Mouse (Mus musculus) kidney, embryonic 15.5 days (tissue): ENCODE results near the gene Fig4. TPM values are rescaled to one million over a fixed set of nuclear protein-coding genes. Genes with fewer than 3 reads are reported as not detected.

Experiments used
- ATAC-seq: fragments of 200-750 bp; cut with Nextera tagmentation; replicated peaks from 2 replicates; pipeline ENCODE4 v1.8.0; 2017; ENCODE audit warnings: moderate TSS enrichment; ENCODE audit not compliant: low FRiP score
- H3K27ac ChIP-seq: fragments of 300-500 bp; sonication (generic); 2 replicates; pipeline ENCODE4 v1.5.1; 2015; ENCODE audit warnings: mild to moderate bottlenecking, inconsistent platforms
- H3K27me3 ChIP-seq: fragments of 300-500 bp; sonication (generic); 2 replicates; pipeline ENCODE4 v1.6.1; 2015; ENCODE audit warnings: inconsistent platforms
- H3K36me3 ChIP-seq: fragments of 300-500 bp; sonication (generic); 2 replicates; pipeline ENCODE4 v1.6.1; 2015; ENCODE audit warnings: inconsistent platforms
- H3K4me1 ChIP-seq: fragments of 300-500 bp; sonication (generic); 2 replicates; pipeline ENCODE4 v1.6.1; 2015; ENCODE audit warnings: inconsistent platforms
- H3K4me2 ChIP-seq: fragments of 300-500 bp; sonication (generic); 2 replicates; pipeline ENCODE4 v1.6.1; 2015; ENCODE audit warnings: moderate library complexity, mild to moderate bottlenecking, inconsistent platforms
- H3K4me3 ChIP-seq: fragments of 300-500 bp; sonication (generic); replicated peaks from 2 replicates; pipeline ENCODE4 v1.5.1; 2015; ENCODE audit warnings: mild to moderate bottlenecking, inconsistent platforms
- H3K9ac ChIP-seq: fragments of 300-500 bp; sonication (generic); 2 replicates; pipeline ENCODE4 v1.6.1; 2015; ENCODE audit warnings: mild to moderate bottlenecking, inconsistent platforms
- H3K9me3 ChIP-seq: fragments of 300-500 bp; sonication (generic); replicated peaks from 2 replicates; pipeline ENCODE4 v1.6.1; 2016; ENCODE audit warnings: inconsistent platforms
- WGBS: fragments of 180-500 bp; shearing (Covaris S2); methylation state at CpG from one replicate; pipeline ENCODE4 v1.1.7; 2015; ENCODE audit warnings: mixed read lengths; 5-methylcytosine and 5-hydroxymethylcytosine counted together
- polyA plus RNA-seq: library from polyadenylated mRNA; unstranded; fragments of >200 nt; fragmentation: Nextera tagmentation; extraction: Ambion mirVana; gene quantifications from 2 replicates; pipeline ENCODE4 v1.2.1, GENCODE M21; 2015

Fig4 gene
- polyA plus RNA-seq, 1 experiment from 2014 or later: 17.5 TPM

DNA sequence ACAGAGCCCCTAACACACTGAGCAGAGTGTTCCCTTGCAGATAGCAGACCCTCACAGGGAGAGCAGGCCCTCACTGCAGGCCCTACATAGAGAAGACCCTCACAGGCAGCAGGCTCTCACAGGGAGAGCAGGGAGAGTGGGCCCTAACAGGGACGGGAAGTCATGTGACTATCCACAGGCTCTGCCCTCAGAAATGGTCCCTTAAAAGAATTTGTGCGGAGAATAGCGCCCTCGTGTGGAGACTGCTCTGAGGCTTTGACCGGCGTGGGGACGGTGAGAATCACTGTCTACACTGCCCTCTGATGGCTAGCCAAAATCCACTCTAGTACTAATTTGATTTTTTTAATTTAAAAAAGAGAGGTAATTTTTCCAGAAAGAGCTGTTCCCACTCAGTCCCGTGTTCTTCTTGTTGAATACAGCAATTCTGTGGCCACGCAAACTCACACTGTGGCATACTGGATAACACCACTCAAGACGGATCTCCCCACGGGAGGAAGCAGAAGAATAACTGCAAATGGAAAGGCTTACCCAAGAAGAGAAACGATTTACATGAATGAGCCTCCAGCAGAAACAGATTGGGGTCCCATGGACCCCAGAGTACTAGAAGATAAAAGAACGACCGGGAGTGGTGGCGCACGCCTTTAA, 14.2 kb downstream of the Fig4 start:
- peak; percentile 91 for ATAC-seq
- Histone ChIP-seq H3K27ac (no peak overlapping the region), H3K9me3 (no peaks in the 10 kb centered on the region)

DNA sequence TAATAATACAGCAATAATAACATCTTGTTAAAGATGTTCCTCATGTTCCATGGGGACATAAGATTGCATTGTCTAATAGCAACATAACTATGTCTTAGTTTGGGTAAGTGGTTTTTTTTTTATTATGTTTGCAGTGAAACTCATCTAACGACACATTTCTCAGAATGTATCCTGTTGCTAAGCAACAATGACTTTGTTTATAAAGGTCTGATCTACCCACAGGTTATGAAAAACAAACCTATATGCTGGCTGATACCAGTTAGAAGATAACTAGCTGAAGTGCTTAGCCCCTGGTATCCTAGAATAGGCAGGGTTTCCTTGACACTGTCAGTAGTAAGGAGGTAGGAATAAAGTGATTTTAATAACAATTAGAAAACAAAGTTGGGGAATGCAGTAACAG, 15.0 kb downstream of the Fig4 start:
- WGBS: 79% methylated on average over 1 of the region's 1 CpGs
- Histone ChIP-seq H3K27ac (no peak overlapping the region), H3K4me1 (peaks cover 15% of the 10 kb centered on the region), H3K4me2 (no peak overlapping the region), H3K9ac (no peak overlapping the region), H3K4me3 (no peak overlapping the region), H3K36me3 (no peaks in the 10 kb centered on the region), H3K27me3 (no peaks in the 10 kb centered on the region), H3K9me3 (no peaks in the 10 kb centered on the region)
- ATAC-seq: no peak

More for the DNA sequence above, 14.2 kb downstream of the Fig4 start:
- no peaks in the 10 kb centered on the region for H3K36me3 ChIP-seq
- 0 out of 2 replicates have a peak overlapping the region, but pooled peaks have one; percentile 26 for H3K9ac ChIP-seq
- WGBS: 39% methylated on average over 16 of the region's 16 CpGs
- H3K4me2 ChIP-seq: no peak overlapping the region
- no peak overlapping the region for H3K4me3 ChIP-seq
- peaks cover 22% of the 10 kb centered on the region for H3K4me1 ChIP-seq
- no peaks in the 10 kb centered on the region for H3K27me3 ChIP-seq

DNA sequence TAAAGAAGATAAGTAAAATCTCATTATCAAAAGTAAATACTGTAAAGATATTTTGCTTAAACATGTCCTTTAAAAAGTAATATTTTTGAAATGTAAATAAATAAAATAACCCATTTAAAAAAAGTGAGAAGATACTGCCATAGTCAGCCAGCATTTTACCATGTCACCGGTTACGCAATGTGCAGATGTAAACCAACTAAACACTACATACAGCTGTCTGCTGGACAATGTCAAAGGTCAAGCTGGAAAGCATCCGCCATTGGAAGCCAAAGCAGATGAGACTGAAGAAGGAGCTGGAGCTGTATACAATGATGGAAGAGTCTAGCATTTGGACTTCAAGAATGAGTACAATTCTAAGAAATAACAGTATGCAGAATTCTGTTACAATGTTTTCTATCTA, 15.4 kb downstream of the Fig4 start:
- no peak for ATAC-seq
- no peaks in the 10 kb centered on the region for H3K27me3 ChIP-seq
- no peak overlapping the region for H3K4me3 ChIP-seq
- 86% methylated on average over 3 of the region's 3 CpGs for WGBS
- H3K4me1 ChIP-seq: peaks cover 11% of the 10 kb centered on the region
- no peak overlapping the region for H3K9ac ChIP-seq
- H3K36me3 ChIP-seq: no peaks in the 10 kb centered on the region
- H3K4me2 ChIP-seq: no peak overlapping the region
- no peaks in the 10 kb centered on the region for H3K9me3 ChIP-seq
- H3K27ac ChIP-seq: no peak overlapping the region

DNA sequence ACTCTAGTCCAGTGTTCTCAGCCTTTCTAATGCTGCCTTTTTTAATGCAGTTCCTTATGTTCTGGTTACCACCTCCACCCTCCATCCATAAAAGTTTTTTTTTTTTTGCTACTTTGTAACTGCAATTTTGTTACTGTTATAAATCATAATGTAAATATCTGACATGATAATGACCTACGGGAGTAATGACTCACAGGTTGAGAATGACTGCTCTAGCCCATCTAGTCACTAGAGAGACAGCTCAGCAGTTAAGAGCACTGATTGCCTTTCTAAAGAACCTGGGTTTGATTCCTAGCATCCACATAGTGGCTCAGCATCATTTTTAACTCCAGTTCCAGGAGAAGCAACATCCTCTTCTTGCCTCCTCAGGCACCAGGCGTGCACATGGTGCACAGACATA, 21.0 kb downstream of the Fig4 start:
- H3K4me2 ChIP-seq: no peak overlapping the region
- WGBS: 75% methylated on average over 2 of the region's 2 CpGs
- H3K27me3 ChIP-seq: no peaks in the 10 kb centered on the region
- no peaks in the 10 kb centered on the region for H3K4me1 ChIP-seq
- H3K27ac ChIP-seq: no peak overlapping the region
- H3K9me3 ChIP-seq: no peaks in the 10 kb centered on the region
- ATAC-seq: no peak
- H3K9ac ChIP-seq: no peak overlapping the region
- H3K4me3 ChIP-seq: no peak overlapping the region
- no peaks in the 10 kb centered on the region for H3K36me3 ChIP-seq

DNA sequence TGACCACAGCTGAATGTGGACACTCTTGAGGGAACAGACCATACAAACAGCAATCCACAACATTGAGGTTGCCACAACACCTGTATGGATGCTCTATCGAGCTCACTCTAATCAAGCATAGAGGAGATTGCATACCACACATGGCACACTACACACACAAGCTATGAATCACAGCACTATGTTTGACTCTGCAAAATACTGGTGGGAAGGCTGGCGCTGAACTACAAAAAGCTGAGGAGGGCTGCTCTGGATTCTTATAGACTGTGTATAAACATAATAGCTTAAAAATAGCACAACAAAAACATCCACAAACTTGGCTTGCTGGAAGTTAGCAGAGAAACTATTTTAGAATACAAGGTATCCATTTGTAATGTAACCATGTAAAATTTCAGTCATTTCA, 22.3 kb downstream of the Fig4 start:
- Histone ChIP-seq H3K9me3 (no peaks in the 10 kb centered on the region), H3K4me2 (no peak overlapping the region), H3K27ac (no peak overlapping the region), H3K27me3 (no peaks in the 10 kb centered on the region), H3K4me1 (no peaks in the 10 kb centered on the region), H3K4me3 (no peak overlapping the region), H3K9ac (no peak overlapping the region), H3K36me3 (no peaks in the 10 kb centered on the region)
- ATAC-seq: no peak
- 84% methylated on average over 2 of the region's 2 CpGs for WGBS

DNA sequence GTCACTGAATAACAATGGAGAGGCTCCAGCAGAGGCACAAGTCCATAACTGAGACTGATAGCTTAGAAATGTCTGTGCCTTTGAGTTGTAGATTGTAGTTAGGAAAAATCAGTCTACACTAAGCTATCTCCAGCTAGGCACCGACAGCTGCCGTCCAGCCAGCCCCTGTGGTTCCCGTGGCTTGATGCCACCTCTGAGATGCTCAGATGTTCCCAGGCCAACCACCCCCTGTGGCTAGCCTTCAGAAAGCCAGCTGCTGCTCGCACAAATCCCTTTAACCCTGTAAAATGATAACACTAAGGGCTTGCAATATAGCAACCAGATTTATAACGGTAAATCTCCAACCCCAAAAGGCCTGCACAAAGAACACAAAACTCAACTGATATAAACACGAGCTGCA, 22.9 kb downstream of the Fig4 start:
- Histone ChIP-seq H3K4me3 (no peak overlapping the region), H3K36me3 (no peaks in the 10 kb centered on the region), H3K4me1 (no peaks in the 10 kb centered on the region), H3K27ac (no peak overlapping the region), H3K27me3 (no peaks in the 10 kb centered on the region), H3K9ac (no peak overlapping the region), H3K9me3 (no peaks in the 10 kb centered on the region), H3K4me2 (no peak overlapping the region)
- ATAC-seq: no peak
- 71% methylated on average over 6 of the region's 6 CpGs for WGBS

DNA sequence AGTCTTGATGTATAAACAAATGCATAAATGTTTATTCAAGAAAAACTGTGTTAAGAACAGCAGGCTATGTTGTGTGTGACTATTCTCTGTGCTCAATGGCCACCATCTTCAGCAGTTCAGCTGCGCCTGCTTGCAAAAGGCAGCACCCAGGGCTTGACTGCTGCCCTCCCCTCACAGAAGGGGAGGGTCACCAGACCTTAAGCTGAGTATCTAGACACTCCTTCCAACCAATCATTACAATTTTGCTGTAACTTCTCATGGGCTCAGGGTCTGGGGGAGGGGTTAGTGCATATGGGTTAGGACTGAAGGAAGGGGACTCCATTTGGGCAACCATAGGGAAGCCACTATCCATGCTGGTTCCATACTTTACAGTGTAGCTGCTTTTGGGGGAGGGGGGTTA, 24.3 kb downstream of the Fig4 start:
- Histone ChIP-seq H3K4me2 (no peak overlapping the region), H3K4me3 (no peak overlapping the region), H3K4me1 (no peaks in the 10 kb centered on the region), H3K9me3 (no peaks in the 10 kb centered on the region), H3K36me3 (no peaks in the 10 kb centered on the region), H3K9ac (no peak overlapping the region), H3K27ac (no peak overlapping the region), H3K27me3 (no peaks in the 10 kb centered on the region)
- 88% methylated on average over 1 of the region's 1 CpGs for WGBS
- no peak for ATAC-seq

DNA sequence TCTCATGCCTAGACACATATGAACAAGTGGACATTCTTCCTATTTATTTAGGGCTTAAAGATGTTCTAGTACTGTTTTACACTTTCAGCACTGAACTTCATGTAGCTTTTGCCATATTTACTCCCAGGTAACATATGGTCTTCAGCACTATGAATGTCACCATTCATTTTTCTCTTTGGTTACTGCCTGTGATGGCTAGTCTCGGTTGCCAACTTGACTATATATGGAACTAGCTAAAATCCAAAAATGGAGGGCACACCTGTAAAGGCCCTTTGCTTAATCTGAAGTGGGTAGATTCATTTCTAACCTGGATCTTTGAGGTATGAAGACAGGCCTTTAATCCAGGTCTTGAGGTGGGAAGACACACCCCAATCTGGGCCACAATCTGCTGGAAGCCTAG, 28.2 kb downstream of the Fig4 start:
- no peak overlapping the region for H3K27ac ChIP-seq
- no peak for ATAC-seq
- no peaks in the 10 kb centered on the region for H3K27me3 ChIP-seq
- H3K9ac ChIP-seq: no peak overlapping the region
- no peaks in the 10 kb centered on the region for H3K4me1 ChIP-seq
- no peaks in the 10 kb centered on the region for H3K36me3 ChIP-seq
- no peaks in the 10 kb centered on the region for H3K9me3 ChIP-seq
- no peak overlapping the region for H3K4me2 ChIP-seq
- H3K4me3 ChIP-seq: no peak overlapping the region
- 89% methylated on average over 1 of the region's 1 CpGs for WGBS

DNA sequence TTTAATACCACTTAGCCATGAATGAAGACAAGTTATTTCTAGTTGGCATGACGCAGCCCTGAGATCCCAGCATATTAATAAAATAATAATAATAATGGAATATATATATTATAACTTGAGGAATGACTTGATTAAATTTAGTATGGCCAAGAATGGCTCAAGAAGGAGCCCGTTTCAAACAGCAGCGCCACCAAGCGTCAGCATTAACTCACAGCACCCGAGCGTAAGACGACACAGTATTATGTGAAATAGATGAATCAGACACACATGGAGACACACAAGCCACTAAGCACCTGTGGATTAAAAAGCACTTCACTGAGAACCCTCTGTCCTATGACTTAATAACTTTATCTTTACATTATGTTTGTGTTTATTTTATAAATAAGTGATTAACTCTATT, 31.2 kb downstream of the Fig4 start:
- 53% methylated on average over 7 of the region's 7 CpGs for WGBS
- H3K27ac ChIP-seq: no peak overlapping the region
- no peak for ATAC-seq
- H3K27me3 ChIP-seq: no peaks in the 10 kb centered on the region
- no peaks in the 10 kb centered on the region for H3K9me3 ChIP-seq
- H3K9ac ChIP-seq: no peak overlapping the region
- no peak overlapping the region for H3K4me2 ChIP-seq
- no peak overlapping the region for H3K4me3 ChIP-seq
- no peaks in the 10 kb centered on the region; the same call in 1 of the 2 replicates for H3K36me3 ChIP-seq
- no peaks in the 10 kb centered on the region for H3K4me1 ChIP-seq

DNA sequence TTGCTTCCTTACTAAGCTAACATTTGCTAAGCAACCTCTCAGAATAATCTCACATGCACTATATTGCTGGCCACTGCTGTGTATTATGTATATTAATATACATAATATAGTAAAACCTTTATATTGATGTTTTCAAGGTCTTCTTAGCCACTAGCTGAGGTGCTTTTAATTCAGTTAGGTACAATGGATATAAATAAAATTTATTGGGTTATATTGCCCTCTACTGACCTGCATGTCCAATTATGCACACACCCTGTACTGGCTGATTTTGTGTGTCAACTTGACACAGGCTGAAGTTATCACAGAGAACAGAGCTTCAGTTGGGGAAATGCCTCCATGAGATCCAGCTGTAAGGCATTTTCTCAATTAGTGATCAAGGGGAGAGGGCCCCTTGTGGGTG, 41.2 kb downstream of the Fig4 start:
- no peak overlapping the region for H3K27ac ChIP-seq
- H3K4me3 ChIP-seq: no peak overlapping the region
- H3K4me2 ChIP-seq: no peak overlapping the region
- no peaks in the 10 kb centered on the region for H3K27me3 ChIP-seq
- no peaks in the 10 kb centered on the region for H3K4me1 ChIP-seq
- H3K9ac ChIP-seq: no peak overlapping the region
- peaks cover 8% of the 10 kb centered on the region; the same call in 1 of the 2 replicates for H3K36me3 ChIP-seq
- no peaks in the 10 kb centered on the region for H3K9me3 ChIP-seq
- ATAC-seq: no peak

DNA sequence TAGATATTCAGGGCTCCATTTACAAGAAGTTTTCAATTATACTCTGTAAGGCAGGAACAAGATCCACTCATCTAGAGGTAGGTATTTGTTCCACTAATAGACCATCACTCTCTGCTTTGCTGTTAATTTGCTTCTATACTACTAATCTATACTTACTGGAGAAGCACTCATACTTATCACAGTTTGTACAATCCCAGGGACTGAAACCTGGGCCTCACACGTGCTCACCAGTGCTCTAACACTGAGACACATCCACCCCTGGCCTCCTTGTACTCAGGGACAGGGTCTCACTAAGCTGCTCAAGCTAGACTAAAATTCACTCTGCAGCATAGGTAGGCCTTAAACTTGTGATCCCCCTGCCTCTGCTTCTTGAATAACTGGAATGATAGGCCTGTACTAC, 41.8 kb downstream of the Fig4 start:
- no peak overlapping the region for H3K9ac ChIP-seq
- no peak overlapping the region for H3K27ac ChIP-seq
- no peaks in the 10 kb centered on the region for H3K4me1 ChIP-seq
- peaks cover 8% of the 10 kb centered on the region; the same call in 1 of the 2 replicates for H3K36me3 ChIP-seq
- no peak overlapping the region for H3K4me2 ChIP-seq
- WGBS: 85% methylated on average over 1 of the region's 1 CpGs
- H3K9me3 ChIP-seq: no peaks in the 10 kb centered on the region
- H3K4me3 ChIP-seq: no peak overlapping the region
- no peaks in the 10 kb centered on the region for H3K27me3 ChIP-seq
- ATAC-seq: no peak

DNA sequence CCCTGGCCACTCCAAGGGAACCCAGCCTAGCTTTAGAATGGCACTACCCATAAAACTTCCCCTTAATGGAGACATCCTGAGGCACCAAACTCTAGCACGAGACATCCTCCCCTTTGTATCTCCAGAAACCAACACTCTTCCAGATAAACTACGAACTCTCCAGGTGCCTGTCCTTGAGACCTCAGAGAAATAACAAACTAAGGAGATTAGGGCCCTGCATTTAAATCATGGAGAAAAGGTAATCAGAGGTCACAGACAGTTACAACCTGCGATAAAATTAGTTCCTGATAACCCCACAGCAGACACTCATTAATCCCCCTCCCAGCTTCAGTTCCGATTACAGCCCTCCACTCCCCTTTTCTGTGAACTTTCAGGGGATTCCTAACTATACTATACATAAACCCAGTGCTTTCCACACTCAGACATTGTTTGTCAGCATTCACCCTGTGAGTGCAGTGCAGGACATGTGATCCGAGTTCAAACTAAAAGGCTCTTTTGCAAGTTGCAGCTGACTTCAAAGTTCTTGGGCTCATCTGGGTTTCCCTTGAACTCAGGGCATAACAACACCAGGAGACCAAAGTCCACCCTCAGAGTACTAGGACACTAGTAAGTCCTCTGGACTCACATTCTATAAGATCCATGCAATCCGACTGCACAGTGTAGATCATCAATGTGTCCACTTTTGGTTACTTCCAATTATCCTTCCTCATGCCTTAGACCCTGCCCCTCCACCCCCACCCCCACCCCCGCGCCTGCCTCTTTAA, 42.6 kb downstream of the Fig4 start:
- no peak overlapping the region for H3K4me3 ChIP-seq
- H3K4me1 ChIP-seq: no peaks in the 10 kb centered on the region
- H3K4me2 ChIP-seq: no peak overlapping the region
- no peak for ATAC-seq
- H3K36me3 ChIP-seq: peaks cover 14% of the 10 kb centered on the region; the same call in 1 of the 2 replicates
- WGBS: 30% methylated on average over 8 of the region's 8 CpGs
- H3K9me3 ChIP-seq: no peaks in the 10 kb centered on the region
- H3K9ac ChIP-seq: no peak overlapping the region
- H3K27ac ChIP-seq: no peak overlapping the region
- H3K27me3 ChIP-seq: no peaks in the 10 kb centered on the region

DNA sequence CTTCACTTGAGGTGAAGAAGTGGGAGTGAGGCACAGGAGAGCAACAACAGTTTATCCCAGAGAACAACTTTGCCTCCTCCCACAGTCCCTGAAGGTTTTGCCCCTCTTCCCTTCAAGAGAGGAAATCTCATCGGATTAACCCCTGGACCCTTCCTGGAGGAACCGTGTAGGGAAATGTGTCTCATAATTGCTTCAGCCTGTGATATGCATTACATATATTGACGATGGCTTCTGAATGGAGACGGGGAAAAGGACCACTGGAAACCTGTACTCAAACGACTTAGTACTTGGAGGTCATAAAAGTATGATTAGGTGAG, 52.4 kb downstream of the Fig4 start:
- 61% methylated on average over 5 of the region's 5 CpGs for WGBS
- no peaks in the 10 kb centered on the region for H3K4me1 ChIP-seq

More for the DNA sequence above, 52.4 kb downstream of the Fig4 start:
- no peak overlapping the region for H3K4me2 ChIP-seq
- no peak overlapping the region for H3K9ac ChIP-seq
- no peak overlapping the region for H3K4me3 ChIP-seq
- no peaks in the 10 kb centered on the region for H3K27me3 ChIP-seq
- H3K36me3 ChIP-seq: peaks cover 4% of the 10 kb centered on the region; the same call in 1 of the 2 replicates
- no peaks in the 10 kb centered on the region for H3K9me3 ChIP-seq
- ATAC-seq: no peak
- no peak overlapping the region for H3K27ac ChIP-seq
